Mouse (Mus musculus) kidney, postnatal 14 days (tissue): ENCODE data around the gene Fam184a.
A peak's percentile ranks its signal among the peaks of the same experiment; 100 is the strongest.
"Not testable (repeated sequence)": the region's sequence is repeated elsewhere in the genome, so short reads cannot be mapped to it uniquely, and the experiment has no call there.

Experiments used
- DNase-seq: peaks from one replicate; pipeline ENCODE4 v3.0.0; 2022; ENCODE audit warnings: mixed read lengths

The Fam184a gene

GRCm38 (mm10) chr10:53688952-53689584, 61.9 kb downstream of the Fam184a start:
- DNase-seq, result no peak

- DNase-seq, result no peak
These were observed 62.4 kb downstream of the Fam184a start for GRCm38 (mm10) chr10:53688533-53688932.

- DNase-seq, result no peak
These were observed 63.0 kb downstream of the Fam184a start for GRCm38 (mm10) chr10:53687888-53688287.

GRCm38 (mm10) chr10:53685806-53686205, 65.1 kb downstream of the Fam184a start:
- DNase-seq, result no peak

GRCm38 (mm10) chr10:53683226-53683625, 67.7 kb downstream of the Fam184a start:
- DNase-seq, result no peak

GRCm38 (mm10) chr10:53679690-53680557, 71.0 kb downstream of the Fam184a start:
- DNase-seq, result no peak

- no peak for DNase-seq
These were observed 89.1 kb downstream of the Fam184a start for GRCm38 (mm10) chr10:53661788-53662187.

GRCm38 (mm10) chr10:53654239-53654638, 96.7 kb downstream of the Fam184a start:
- not testable (repeated sequence) for DNase-seq

- no peak for DNase-seq
These were observed 100.2 kb downstream of the Fam184a start for GRCm38 (mm10) chr10:53650683-53651082.

- DNase-seq, result peak; percentile 48
These were observed 109.4 kb downstream of the Fam184a start for GRCm38 (mm10) chr10:53641507-53641906.

- peak; percentile 7 for DNase-seq
These were observed 115.5 kb downstream of the Fam184a start for GRCm38 (mm10) chr10:53635246-53635971.

GRCm38 (mm10) chr10:53634160-53634559, 116.8 kb downstream of the Fam184a start:
- DNase-seq, result no peak

- DNase-seq, result not testable (repeated sequence)
These were observed 120.6 kb downstream of the Fam184a start, which contains the start of gene Mcm9 for GRCm38 (mm10) chr10:53630339-53630738. TSS of gene Mcm9 (minus strand) at chr10:53630439.

GRCm38 (mm10) chr10:53629918-53630250, 121.0 kb downstream of the Fam184a start:
- DNase-seq, result peak; percentile 98

- peak; percentile 96 for DNase-seq
These were observed 121.5 kb downstream of the Fam184a start for GRCm38 (mm10) chr10:53629247-53629917.

- DNase-seq, result no peak
These were observed 134.9 kb downstream of the Fam184a start for GRCm38 (mm10) chr10:53615850-53616616.

- peak; percentile 43 for DNase-seq
These were observed 137.0 kb downstream of the Fam184a start for GRCm38 (mm10) chr10:53613955-53614354.

GRCm38 (mm10) chr10:53612172-53612571, 138.8 kb downstream of the Fam184a start:
- no peak for DNase-seq

GRCm38 (mm10) chr10:53608274-53608673, 142.6 kb downstream of the Fam184a start:
- DNase-seq, result no peak

- DNase-seq, result no peak
These were observed 145.6 kb downstream of the Fam184a start for GRCm38 (mm10) chr10:53605328-53605727.

GRCm38 (mm10) chr10:53598821-53599220, 152.1 kb downstream of the Fam184a start:
- peak; percentile 15 for DNase-seq
